Mouse (Mus musculus) myocyte (in vitro differentiated cells): ENCODE measurements around the gene Nodal. TPM values are rescaled to one million over a fixed set of nuclear protein-coding genes. Genes with fewer than 3 reads are reported as not detected.
A peak's percentile ranks its signal among the peaks of the same experiment; 100 is the strongest.

ENCODE experiments used
- H3K27me3 ChIP-seq: one replicate; pipeline ENCODE4 v1.6.1; 2011; ENCODE audit not compliant: control insufficient read depth, insufficient read depth, insufficient read length
- H3K36me3 ChIP-seq: one replicate; pipeline ENCODE4 v1.6.1; 2011; ENCODE audit not compliant: control insufficient read depth, insufficient read depth
- H3K4me2 ChIP-seq: one replicate; pipeline ENCODE4 v1.6.1; 2011; ENCODE audit warnings: low read depth, control low read depth
- H3K4me3 ChIP-seq: one replicate; pipeline ENCODE4 v1.5.1; 2011; ENCODE audit warnings: mild to moderate bottlenecking, control low read depth, moderate library complexity
- H3K79me2 ChIP-seq: one replicate; pipeline ENCODE4 v1.6.1; 2011; ENCODE audit not compliant: control insufficient read depth, insufficient read depth
- H3ac ChIP-seq: one replicate; pipeline ENCODE4 v1.6.1; 2011; ENCODE audit not compliant: control insufficient read depth, insufficient read length
- CEBPB ChIP-seq: IDR thresholded peaks from 2 replicates; pipeline ENCODE4 v1.6.1; 2011; ENCODE audit warnings: mild to moderate bottlenecking, moderate library complexity; ENCODE audit not compliant: poor library complexity, insufficient read depth, severe bottlenecking
- E2F4 ChIP-seq: IDR thresholded peaks from one replicate; pipeline ENCODE4 v1.6.1; 2011; ENCODE audit warnings: mild to moderate bottlenecking, control low read depth, moderate library complexity; ENCODE audit not compliant: insufficient read depth
- MYOD1 ChIP-seq, 3 experiments: IDR thresholded peaks; one replicate each; pipeline ENCODE4 v1.6.1; 2011; ENCODE audit warnings: control low read depth in 2 of 3, low read depth in 2 of 3, mild to moderate bottlenecking in 2 of 3, moderate library complexity in 1 of 3; ENCODE audit not compliant: insufficient read length in 2 of 3, control insufficient read depth in 1 of 3
- MYOG ChIP-seq, 3 experiments: IDR thresholded peaks; one replicate each; pipeline ENCODE4 v1.6.1; 2011; ENCODE audit warnings: control low read depth in 2 of 3, low read depth in 2 of 3, mild to moderate bottlenecking in 2 of 3; ENCODE audit not compliant: insufficient read length in 2 of 3, control insufficient read depth in 1 of 3, insufficient read depth in 1 of 3
- POLR2AphosphoS2 ChIP-seq: IDR thresholded peaks from one replicate; pipeline ENCODE4 v1.6.1; 2011; ENCODE audit warnings: low read depth, control low read depth; ENCODE audit not compliant: insufficient read length
- REST ChIP-seq: IDR thresholded peaks from one replicate; pipeline ENCODE4 v1.6.1; 2011; ENCODE audit warnings: mild to moderate bottlenecking, control low read depth, moderate library complexity; ENCODE audit not compliant: insufficient read depth, insufficient read length
- SRF ChIP-seq: IDR thresholded peaks from one replicate; pipeline ENCODE4 v1.6.1; 2011; ENCODE audit warnings: low read depth; ENCODE audit not compliant: control insufficient read depth, insufficient read length
- TCF12 ChIP-seq: IDR thresholded peaks from one replicate; pipeline ENCODE4 v1.6.1; 2011; ENCODE audit warnings: mild to moderate bottlenecking, control low read depth; ENCODE audit not compliant: poor library complexity, insufficient read depth, severe bottlenecking
- TCF3 ChIP-seq: IDR thresholded peaks from one replicate; pipeline ENCODE4 v1.6.1; 2011; ENCODE audit warnings: low read depth, control low read depth; ENCODE audit not compliant: insufficient read length
- USF1 ChIP-seq: IDR thresholded peaks from one replicate; pipeline ENCODE4 v1.6.1; 2011; ENCODE audit warnings: low read depth, mild to moderate bottlenecking, control low read depth, moderate library complexity
- polyA plus RNA-seq: library from polyadenylated mRNA; unstranded; fragments of >200 nt; fragmentation: generic; extraction: Trizol; gene quantifications from one replicate; pipeline ENCODE4 v1.2.1, GENCODE M21; 2012; ENCODE audit warnings: missing spikeins

Nodal gene
- polyA plus RNA-seq, 1 experiment = 0.01 TPM

DNA sequence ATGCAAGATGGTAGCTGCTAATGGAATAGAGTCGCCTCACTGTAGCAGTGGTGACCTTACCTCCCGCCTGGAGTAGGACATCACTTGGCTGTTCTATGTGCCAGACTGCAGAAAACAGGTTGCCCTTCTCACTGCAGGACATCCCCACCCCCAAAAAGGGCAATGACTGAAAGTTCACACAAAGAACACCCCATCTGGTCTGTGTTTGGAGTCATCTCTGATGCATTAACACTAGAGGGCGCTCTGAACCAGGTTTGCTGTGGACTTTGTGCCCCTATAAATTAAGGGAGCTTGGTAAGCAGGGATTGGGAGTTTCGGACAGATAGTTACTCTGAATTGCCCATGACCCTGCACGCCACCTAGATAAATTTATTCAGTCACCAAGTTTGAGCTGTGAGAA lies 49.1 kb downstream of the Nodal start:
- Histone ChIP-seq H3ac (no peak overlapping the region), H3K79me2 (no peaks in the 10 kb centered on the region), H3K27me3 (no peaks in the 10 kb centered on the region), H3K4me3 (no peak overlapping the region), H3K36me3 (no peaks in the 10 kb centered on the region), H3K4me2 (no peak overlapping the region)
- TF ChIP-seq E2F4 = no peak
- no peak for TF ChIP-seq REST
- no peak for TF ChIP-seq TCF3
- TF ChIP-seq SRF = no peak

DNA sequence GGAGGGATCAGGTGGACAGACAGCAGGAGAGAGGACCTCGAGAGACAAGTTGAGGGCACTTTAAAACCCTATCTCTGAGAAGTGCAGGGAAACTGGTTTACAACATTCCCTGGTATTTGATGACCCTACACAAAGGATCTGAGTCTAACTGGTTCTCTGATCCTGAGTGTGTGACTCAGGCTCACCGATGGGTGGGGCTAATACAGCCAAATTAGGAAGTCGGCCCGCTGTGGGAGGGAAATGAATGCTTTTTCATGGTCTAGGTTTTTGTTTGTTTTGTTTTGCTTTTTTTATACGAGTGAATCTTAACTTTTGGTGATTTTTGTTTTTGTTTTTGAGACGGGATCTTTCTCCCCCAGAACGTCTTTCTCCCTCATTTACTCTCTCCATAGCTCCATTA lies 51.1 kb downstream of the Nodal start:
- Histone ChIP-seq H3K79me2 (no peaks in the 10 kb centered on the region), H3ac (no peak overlapping the region), H3K36me3 (no peaks in the 10 kb centered on the region), H3K4me2 (peak overlapping the region; percentile 62), H3K4me3 (no peak overlapping the region), H3K27me3 (no peaks in the 10 kb centered on the region)
- TF ChIP-seq USF1 (no peak), MYOD1 (IDR thresholded peaks at IDR 0.05; ENCODE audit: control insufficient read depth in 1 of 3, insufficient read length in 2 of 3, low read depth in 2 of 3) (no peak), SRF (peak; percentile 91)

DNA sequence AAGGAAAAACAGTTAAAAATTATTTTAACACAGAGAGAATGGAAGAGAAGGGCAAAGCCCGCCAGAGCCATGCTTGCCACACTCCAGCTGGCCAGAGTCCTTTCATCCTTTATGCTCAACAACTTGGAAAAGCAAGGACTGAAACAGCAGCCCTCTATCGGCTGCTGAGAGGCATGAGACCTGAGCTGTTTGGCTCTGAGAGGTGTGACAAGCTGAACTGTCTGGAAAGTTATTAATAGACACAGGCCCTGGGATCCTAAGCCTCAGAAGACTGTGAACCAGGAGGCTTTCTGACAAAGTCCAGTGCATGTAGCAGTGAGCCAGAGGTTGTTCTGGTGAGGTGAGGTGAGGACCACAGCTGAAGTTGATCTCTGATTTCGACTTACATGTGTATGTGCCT lies 55.9 kb downstream of the Nodal start:
- H3K79me2 ChIP-seq = peaks cover 7% of the 10 kb centered on the region
- no peaks in the 10 kb centered on the region for H3K27me3 ChIP-seq
- H3K36me3 ChIP-seq = no peaks in the 10 kb centered on the region
- H3K4me3 ChIP-seq = no peak overlapping the region
- peak overlapping the region; percentile 20 for H3K4me2 ChIP-seq
- TF ChIP-seq MYOG (IDR thresholded peaks at IDR 0.05; ENCODE audit: control insufficient read depth in 1 of 3, insufficient read depth in 1 of 3, insufficient read length in 2 of 3, low read depth in 2 of 3) (no peak), TCF12 (no peak), TCF3 (no peak), E2F4 (no peak), MYOD1 (IDR thresholded peaks at IDR 0.05; ENCODE audit: control insufficient read depth in 1 of 3, insufficient read length in 2 of 3, low read depth in 2 of 3) (no peak), REST (no peak)
- no peak overlapping the region for H3ac ChIP-seq

DNA sequence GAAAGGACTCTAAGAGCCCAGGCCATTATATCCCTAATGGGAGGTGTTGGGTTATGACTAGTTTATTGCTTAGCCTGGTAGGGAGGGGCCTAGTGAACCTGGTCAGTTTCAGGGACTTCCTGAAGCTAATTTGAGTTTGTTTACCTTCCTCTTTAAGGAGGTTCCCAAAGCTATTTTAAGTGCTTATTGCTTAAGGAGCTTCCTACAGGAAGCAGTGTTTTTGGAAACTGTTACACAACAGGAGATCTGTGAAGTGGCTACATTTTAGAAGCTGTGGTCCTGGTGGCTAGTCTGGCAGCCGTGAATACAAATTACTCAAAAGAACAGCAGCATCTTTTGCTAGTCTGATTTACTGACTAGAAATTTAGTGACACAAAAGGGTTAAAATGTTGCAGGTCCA lies 56.6 kb downstream of the Nodal start:
- Histone ChIP-seq H3K27me3 (no peaks in the 10 kb centered on the region), H3K4me2 (no peak overlapping the region), H3K4me3 (no peak overlapping the region), H3K36me3 (no peaks in the 10 kb centered on the region), H3K79me2 (peaks cover 14% of the 10 kb centered on the region), H3ac (no peak overlapping the region)
- TF ChIP-seq POLR2AphosphoS2 = no peak
- no peak for TF ChIP-seq CEBPB
- TF ChIP-seq MYOD1 (IDR thresholded peaks at IDR 0.05; ENCODE audit: control insufficient read depth in 1 of 3, insufficient read length in 2 of 3, low read depth in 2 of 3) = no peak
- TF ChIP-seq TCF3 = no peak
- TF ChIP-seq TCF12 = no peak
- no peak for TF ChIP-seq REST

Other genes with a start within 250 kb of the Nodal start
- gene Tbata, start 246.0 kb upstream of the Nodal start, polyA plus RNA-seq = not detected
- 31.0 TPM for gene Adamts14, start 144.5 kb upstream of the Nodal start, polyA plus RNA-seq
- gene Prf1, start 120.1 kb upstream of the Nodal start, polyA plus RNA-seq = 0.01 TPM
- 14.0 TPM for gene Pald1, start 34.4 kb upstream of the Nodal start, polyA plus RNA-seq
- 44.4 TPM for gene Eif4ebp2, start 34.7 kb downstream of the Nodal start, polyA plus RNA-seq
- 20.4 TPM for gene Lrrc20, start 57.8 kb downstream of the Nodal start, polyA plus RNA-seq
- gene Npffr1, start 177.5 kb downstream of the Nodal start, polyA plus RNA-seq = 0.01 TPM
- 93.2 TPM for gene Ppa1, start 230.6 kb downstream of the Nodal start, polyA plus RNA-seq